Mouse (Mus musculus): ENCODE results near the gene Sh3bp5. TPM values are rescaled to one million over a fixed set of nuclear protein-coding genes. Genes with fewer than 3 reads are reported as not detected.

The Sh3bp5 gene
- polyA plus RNA-seq, 2 experiments: 22.2 to 49.1 TPM

DNA sequence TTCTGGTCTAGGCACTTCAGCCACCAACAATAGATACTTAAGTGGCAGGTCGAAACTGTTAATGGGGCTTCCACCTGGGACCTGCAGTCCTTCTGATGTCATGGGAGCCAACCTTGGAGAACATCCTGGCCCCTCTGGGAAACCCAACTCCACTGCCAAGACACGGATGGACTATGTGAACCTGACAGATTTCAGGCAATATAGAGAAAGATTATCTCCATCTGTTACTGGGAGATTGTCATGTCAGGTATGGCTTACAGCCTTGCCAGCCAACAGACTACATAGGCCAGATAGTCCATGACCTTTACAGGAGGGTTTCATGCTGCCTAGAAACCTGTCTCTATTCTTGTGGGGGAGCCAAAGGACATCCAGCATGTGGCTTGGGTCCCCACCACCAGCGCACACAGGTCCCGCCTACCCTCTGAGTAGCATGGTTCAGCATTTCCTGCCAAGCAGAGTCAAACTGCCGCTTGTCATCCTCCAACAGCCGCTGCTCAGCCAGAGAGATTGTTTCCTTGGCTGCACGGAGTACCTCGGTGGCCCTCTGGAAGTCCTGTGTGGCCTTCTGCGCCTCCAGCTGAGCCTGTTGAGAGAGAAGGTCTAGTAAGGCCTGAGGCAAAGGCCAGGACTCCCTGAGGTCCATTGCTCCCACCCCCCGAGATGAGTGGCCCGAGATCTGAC, 48.4 kb downstream of the Sh3bp5 start:
- peaks cover 14% of the 10 kb centered on the region; the same call in 1 of the 2 replicates for H3K36me3 ChIP-seq (ENCODE audit: control insufficient read depth, insufficient read depth, low read length)
- no peak for DNase-seq (ENCODE audit: low spot score)
- no peak for ATAC-seq (ENCODE audit: low FRiP score, low read depth)
- H3K9ac ChIP-seq (ENCODE audit: low read depth, low read length, severe bottlenecking): peak overlapping the region; percentile 25; the same call in 1 of the 2 replicates
- peaks cover 20% of the 10 kb centered on the region for H3K4me1 ChIP-seq (ENCODE audit: control insufficient read depth, insufficient read depth, low read length)
- 75% methylated on average over 11 of the region's 11 CpGs for WGBS
- no peaks in the 10 kb centered on the region for H3K27me3 ChIP-seq (ENCODE audit: control insufficient read depth, insufficient read depth, low read length)
- H3K27ac ChIP-seq (replicated peaks; ENCODE audit: low read depth, low read length): no peak overlapping the region
- TF ChIP-seq POLR2A (IDR thresholded peaks at IDR 0.05; ENCODE audit: borderline replicate concordance, extremely low read depth, insufficient read depth, insufficient read length): no peak
- H3K9me3 ChIP-seq (ENCODE audit: control insufficient read depth, low read length): no peaks in the 10 kb centered on the region
- H3K4me2 ChIP-seq (replicated peaks; ENCODE audit: low read depth, low read length, severe bottlenecking): no peak overlapping the region
- no peak overlapping the region for H3K4me3 ChIP-seq (replicated peaks; ENCODE audit: low read length)

GRCm38 (mm10) chr14:31385977-31386697, 49.7 kb downstream of the Sh3bp5 start:
- no peak overlapping the region for H3K27ac ChIP-seq (replicated peaks; ENCODE audit: low read depth, low read length)
- peaks cover 20% of the 10 kb centered on the region for H3K4me1 ChIP-seq (ENCODE audit: control insufficient read depth, insufficient read depth, low read length)
- no peak overlapping the region for H3K4me3 ChIP-seq (replicated peaks; ENCODE audit: low read length)
- TF ChIP-seq POLR2A (IDR thresholded peaks at IDR 0.05; ENCODE audit: borderline replicate concordance, extremely low read depth, insufficient read depth, insufficient read length): no peak
- no peaks in the 10 kb centered on the region for H3K27me3 ChIP-seq (ENCODE audit: control insufficient read depth, insufficient read depth, low read length)
- peaks cover 14% of the 10 kb centered on the region; the same call in 1 of the 2 replicates for H3K36me3 ChIP-seq (ENCODE audit: control insufficient read depth, insufficient read depth, low read length)
- DNase-seq (ENCODE audit: low spot score): peak; percentile 73
- ATAC-seq (ENCODE audit: low FRiP score, low read depth): peak; percentile 69; the same call in 1 of the 2 replicates
- H3K4me2 ChIP-seq (replicated peaks; ENCODE audit: low read depth, low read length, severe bottlenecking): no peak overlapping the region
- H3K9ac ChIP-seq (ENCODE audit: low read depth, low read length, severe bottlenecking): no peak overlapping the region
- H3K9me3 ChIP-seq (ENCODE audit: control insufficient read depth, low read length): no peaks in the 10 kb centered on the region
- 51% methylated on average over 13 of the region's 13 CpGs for WGBS

GRCm38 (mm10) chr14:31385406-31385805, 50.5 kb downstream of the Sh3bp5 start:
- H3K9me3 ChIP-seq (ENCODE audit: control insufficient read depth, low read length): no peaks in the 10 kb centered on the region
- peak overlapping the region; percentile 63 for H3K27ac ChIP-seq (replicated peaks; ENCODE audit: low read depth, low read length)
- 83% methylated on average over 5 of the region's 5 CpGs for WGBS
- ATAC-seq (ENCODE audit: low FRiP score, low read depth) (no peak), DNase-seq (ENCODE audit: low spot score) (no peak)
- peaks cover 20% of the 10 kb centered on the region for H3K4me1 ChIP-seq (ENCODE audit: control insufficient read depth, insufficient read depth, low read length)
- TF ChIP-seq POLR2A (IDR thresholded peaks at IDR 0.05; ENCODE audit: borderline replicate concordance, extremely low read depth, insufficient read depth, insufficient read length): no peak
- H3K36me3 ChIP-seq (ENCODE audit: control insufficient read depth, insufficient read depth, low read length): peaks cover 14% of the 10 kb centered on the region; the same call in 1 of the 2 replicates
- 0 out of 2 replicates have a peak overlapping the region, but pooled peaks have one; percentile 25 for H3K9ac ChIP-seq (ENCODE audit: low read depth, low read length, severe bottlenecking)
- H3K4me3 ChIP-seq (replicated peaks; ENCODE audit: low read length): no peak overlapping the region
- H3K27me3 ChIP-seq (ENCODE audit: control insufficient read depth, insufficient read depth, low read length): no peaks in the 10 kb centered on the region
- H3K4me2 ChIP-seq (replicated peaks; ENCODE audit: low read depth, low read length, severe bottlenecking): no peak overlapping the region

DNA sequence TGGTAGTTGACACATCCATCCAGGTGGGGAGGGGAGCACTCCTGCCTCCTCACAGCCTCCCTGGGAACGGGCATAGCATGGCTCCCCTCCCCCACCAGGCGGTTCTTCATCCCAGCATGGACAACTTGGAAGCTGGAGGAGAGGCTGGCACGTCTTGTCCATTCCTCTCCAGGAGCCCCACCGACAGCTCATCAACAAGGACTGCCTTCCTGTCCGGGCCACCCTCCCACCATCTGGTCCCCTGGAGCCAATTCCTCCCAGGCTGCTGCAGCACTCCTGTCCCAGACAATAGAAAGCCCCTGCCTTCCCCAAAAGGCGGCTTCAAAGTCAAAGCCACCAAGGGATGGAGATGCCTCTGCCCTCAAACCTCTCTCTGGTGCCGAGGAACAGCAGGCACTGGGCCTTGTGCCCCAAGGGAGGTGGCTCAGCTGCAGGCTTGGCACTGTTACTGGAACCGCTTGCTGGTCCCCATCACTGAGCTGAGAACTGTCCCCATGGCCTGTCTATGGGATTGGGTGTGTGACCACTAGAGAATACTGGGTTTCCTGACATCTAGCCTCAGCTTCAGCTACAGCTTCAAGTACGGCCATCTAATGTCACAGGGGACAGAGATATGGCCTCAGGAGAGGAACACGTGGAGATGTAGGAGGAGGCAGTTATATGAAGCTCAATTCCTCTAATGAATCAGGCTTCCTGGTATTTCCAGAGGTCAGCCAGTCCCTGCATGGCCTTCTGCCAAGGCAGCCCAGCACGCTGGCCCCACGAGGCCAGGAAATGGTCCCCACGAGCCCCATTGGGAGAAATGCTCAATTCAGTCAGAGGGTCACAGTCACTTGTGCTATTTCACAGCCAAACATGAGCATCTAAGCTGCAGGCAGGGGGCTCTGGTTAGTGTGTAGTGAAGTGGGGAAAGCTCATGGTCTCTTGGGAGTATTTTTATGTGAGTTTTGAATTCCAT, 51.2 kb downstream of the Sh3bp5 start:
- peak; percentile 36; the same call in 1 of the 2 replicates for ATAC-seq (ENCODE audit: low FRiP score, low read depth)

More for the DNA sequence above, 51.2 kb downstream of the Sh3bp5 start:
- DNase-seq (ENCODE audit: low spot score): peak; percentile 54
- 61% methylated on average over 13 of the region's 13 CpGs for WGBS
- Histone ChIP-seq H3K27me3 (ENCODE audit: control insufficient read depth, insufficient read depth, low read length) (no peaks in the 10 kb centered on the region), H3K9me3 (ENCODE audit: control insufficient read depth, low read length) (no peaks in the 10 kb centered on the region), H3K4me2 (replicated peaks; ENCODE audit: low read depth, low read length, severe bottlenecking) (no peak overlapping the region), H3K4me1 (ENCODE audit: control insufficient read depth, insufficient read depth, low read length) (peaks cover 20% of the 10 kb centered on the region), H3K4me3 (replicated peaks; ENCODE audit: low read length) (no peak overlapping the region), H3K27ac (replicated peaks; ENCODE audit: low read depth, low read length) (0 out of 2 replicates have a peak overlapping the region, but pooled peaks have one; percentile 38), H3K36me3 (ENCODE audit: control insufficient read depth, insufficient read depth, low read length) (peaks cover 14% of the 10 kb centered on the region; the same call in 1 of the 2 replicates), H3K9ac (ENCODE audit: low read depth, low read length, severe bottlenecking) (0 out of 2 replicates have a peak overlapping the region, but pooled peaks have one; percentile 25)
- TF ChIP-seq POLR2A (IDR thresholded peaks at IDR 0.05; ENCODE audit: borderline replicate concordance, extremely low read depth, insufficient read depth, insufficient read length): no peak
